Mouse (Mus musculus) retina, postnatal 1 day (tissue): ENCODE results near the gene Gm9918.
"Not testable (repeated sequence)": the region's sequence is repeated elsewhere in the genome, so short reads cannot be mapped to it uniquely, and the experiment has no call there.

ENCODE experiments used
- DNase-seq: peaks from one replicate; pipeline ENCODE4 v3.0.0-alpha.2; 2012

The Gm9918 gene

GRCm38 (mm10) chr15:102270274-102270960 lies at the start of gene Gm9918:
Gene Gm9918 (plus strand): TSS chr15:102270563.
- peak; percentile 70 for DNase-seq

GRCm38 (mm10) chr15:102222386-102222785 lies 48.0 kb upstream of the Gm9918 start:
- DNase-seq = no peak

- DNase-seq = peak; percentile 83
Measured at GRCm38 (mm10) chr15:102224186-102224991, 46.0 kb upstream of the Gm9918 start.

GRCm38 (mm10) chr15:102224992-102225617 lies 45.3 kb upstream of the Gm9918 start:
- peak; percentile 49 for DNase-seq

GRCm38 (mm10) chr15:102225619-102226018 lies 44.7 kb upstream of the Gm9918 start:
- not testable (repeated sequence) for DNase-seq

GRCm38 (mm10) chr15:102230408-102231321 lies 39.7 kb upstream of the Gm9918 start:
- no peak for DNase-seq

- DNase-seq = no peak
Measured at GRCm38 (mm10) chr15:102231748-102232147, 38.6 kb upstream of the Gm9918 start, which contains the start of gene Itgb7. Gene Itgb7 (minus strand): TSS chr15:102231944.

- no peak for DNase-seq
Measured at GRCm38 (mm10) chr15:102232764-102233163, 37.6 kb upstream of the Gm9918 start.

GRCm38 (mm10) chr15:102233896-102234295 lies 36.5 kb upstream of the Gm9918 start:
- peak; percentile 53 for DNase-seq

GRCm38 (mm10) chr15:102235371-102236027 lies 34.9 kb upstream of the Gm9918 start:
- DNase-seq = peak; percentile 72

GRCm38 (mm10) chr15:102238543-102239259 lies 31.7 kb upstream of the Gm9918 start:
- DNase-seq = no peak

- peak; percentile 89 for DNase-seq
Measured at GRCm38 (mm10) chr15:102239260-102239590, 31.1 kb upstream of the Gm9918 start.

GRCm38 (mm10) chr15:102239851-102240250 lies 30.5 kb upstream of the Gm9918 start:
- DNase-seq = no peak

GRCm38 (mm10) chr15:102240607-102241006 lies 29.8 kb upstream of the Gm9918 start:
- no peak for DNase-seq

- DNase-seq = no peak
Measured at GRCm38 (mm10) chr15:102242404-102243228, 27.7 kb upstream of the Gm9918 start.

GRCm38 (mm10) chr15:102243229-102244190 lies 26.9 kb upstream of the Gm9918 start:
- DNase-seq = no peak

GRCm38 (mm10) chr15:102244306-102245191 lies 25.8 kb upstream of the Gm9918 start:
- DNase-seq = no peak

GRCm38 (mm10) chr15:102245461-102245881 lies 24.9 kb upstream of the Gm9918 start:
- no peak for DNase-seq
